Mouse (Mus musculus): ENCODE data around the gene Sec14l4. TPM values are rescaled to one million over a fixed set of nuclear protein-coding genes. Genes with fewer than 3 reads are reported as not detected.

Sec14l4 gene
- total RNA-seq, 2 experiments from 2014 or later, result not detected

- intact Hi-C loops (cut with DNase I), result no loop called here
- DNase-seq, result no peak
These were observed 4.2 kb upstream of the Sec14l4 start for GRCm38 (mm10) chr11:4027066-4027465.

GRCm38 (mm10) chr11:4027561-4028334 is 3.5 kb upstream of the Sec14l4 start:
- intact Hi-C loops (cut with DNase I), result no loop called here
- DNase-seq, result no peak

- DNase-seq, result no peak
- intact Hi-C loops (cut with DNase I), result no loop called here
These were observed 1.9 kb upstream of the Sec14l4 start for GRCm38 (mm10) chr11:4029343-4029742.

GRCm38 (mm10) chr11:4031961-4032360 is 699 bp downstream of the Sec14l4 start:
- no peak for DNase-seq
- intact Hi-C loops (cut with DNase I), result no loop called here

- no peak for DNase-seq
- intact Hi-C loops (cut with DNase I), result no loop called here
These were observed 2.2 kb downstream of the Sec14l4 start for GRCm38 (mm10) chr11:4033471-4033870.

- intact Hi-C loops (cut with DNase I), result no loop called here
- DNase-seq, result no peak
These were observed 2.9 kb downstream of the Sec14l4 start for GRCm38 (mm10) chr11:4034169-4034568.

- intact Hi-C loops (cut with DNase I), result no loop called here
- DNase-seq, result no peak
These were observed 4.0 kb downstream of the Sec14l4 start for GRCm38 (mm10) chr11:4035116-4035892.

GRCm38 (mm10) chr11:4035916-4036315 is 4.7 kb downstream of the Sec14l4 start:
- intact Hi-C loops (cut with DNase I), result no loop called here
- no peak for DNase-seq

GRCm38 (mm10) chr11:4036365-4037084 is 5.3 kb downstream of the Sec14l4 start:
- no peak for DNase-seq
- intact Hi-C loops (cut with DNase I), result no loop called here

GRCm38 (mm10) chr11:4039951-4040350 is 8.7 kb downstream of the Sec14l4 start:
- intact Hi-C loops (cut with DNase I), result no loop called here
- DNase-seq, result no peak

GRCm38 (mm10) chr11:4041123-4041625 is 9.9 kb downstream of the Sec14l4 start:
- intact Hi-C loops (cut with DNase I), result no loop called here
- no peak for DNase-seq

GRCm38 (mm10) chr11:4043081-4043480 is 11.8 kb downstream of the Sec14l4 start:
- intact Hi-C loops (cut with DNase I), result no loop called here
- no peak for DNase-seq

GRCm38 (mm10) chr11:4046526-4046925 is 15.3 kb downstream of the Sec14l4 start:
- DNase-seq, result no peak
- intact Hi-C loops (cut with DNase I), result no loop called here

- DNase-seq, result no peak
- intact Hi-C loops (cut with DNase I), result no loop called here
These were observed 16.5 kb downstream of the Sec14l4 start for GRCm38 (mm10) chr11:4047766-4048165.

GRCm38 (mm10) chr11:4048438-4048837 is 17.2 kb downstream of the Sec14l4 start:
- intact Hi-C loops (cut with DNase I), result no loop called here
- DNase-seq, result no peak

GRCm38 (mm10) chr11:4053586-4053985 is 22.3 kb downstream of the Sec14l4 start:
- peak; percentile 30 to 48 for DNase-seq

GRCm38 (mm10) chr11:4060866-4061575 is 29.8 kb downstream of the Sec14l4 start:
- DNase-seq, result no peak
- intact Hi-C loops (cut with DNase I), result no loop called here

More at GRCm38 (mm10) chr11:4053586-4053985, 22.3 kb downstream of the Sec14l4 start:
- intact Hi-C loops (cut with DNase I), result loop anchor here (2.0 kb wide), 1 partner anchor 27 kb away; no protein-coding TSS in a partner anchor

GRCm38 (mm10) chr11:4062523-4062922 is 31.3 kb downstream of the Sec14l4 start:
- intact Hi-C loops (cut with DNase I), result no loop called here
- DNase-seq, result no peak

- intact Hi-C loops (cut with DNase I), result no loop called here
- DNase-seq, result no peak
These were observed 31.7 kb downstream of the Sec14l4 start for GRCm38 (mm10) chr11:4062981-4063380.

GRCm38 (mm10) chr11:4064627-4065122 is 33.4 kb downstream of the Sec14l4 start, which contains the start of gene Sec14l3:
TSS of gene Sec14l3 (plus strand) at chr11:4064841.
- no peak for DNase-seq
- intact Hi-C loops (cut with DNase I), result no loop called here

Measured in gastrocnemius, postnatal 36 days (tissue).